Mouse (Mus musculus): ENCODE data around the gene Nfkb2. TPM values are rescaled to one million over a fixed set of nuclear protein-coding genes. Genes with fewer than 3 reads are reported as not detected.
A peak's percentile ranks its signal among the peaks of the same experiment; 100 is the strongest.

Gene Nfkb2
- polyA plus RNA-seq, 1 experiment from 2014 or later: 9.1 TPM

- H3K27me3 ChIP-seq (replicated peaks; ENCODE audit: control insufficient read depth, insufficient read depth, low read length): peaks cover 48% of the 10 kb centered on the region
- H3K4me3 ChIP-seq (ENCODE audit: low read length): peak within 1 kb of the TSS; percentile 72
- H3K4me2 ChIP-seq (ENCODE audit: low read depth, low read length): peak within 1 kb of the TSS; percentile 98
- no peaks in the 10 kb centered on the region for H3K9me3 ChIP-seq (ENCODE audit: control insufficient read depth, low read length)
- no peak for ATAC-seq
- 1% methylated on average over 35 of the region's 35 CpGs for WGBS
- peaks cover 6% of the 10 kb centered on the region; the same call in 1 of the 2 replicates for H3K36me3 ChIP-seq (ENCODE audit: control insufficient read depth, insufficient read depth, low read length)
- H3K27ac ChIP-seq (ENCODE audit: low read length): peak within 1 kb of the TSS; percentile 95
- peaks cover 37% of the 10 kb centered on the region for H3K4me1 ChIP-seq (ENCODE audit: control insufficient read depth, insufficient read depth, low read length)
- peak within 1 kb of the TSS; percentile 77 for H3K9ac ChIP-seq (ENCODE audit: low read depth, low read length)
These were observed 22.7 kb downstream of the Nfkb2 start, which contains the start of gene Psd for GRCm38 (mm10) chr19:46326756-46327305. TSS of gene Psd (minus strand) at chr19:46327156.

GRCm38 (mm10) chr19:46327531-46328064 lies 23.5 kb downstream of the Nfkb2 start:
- Histone ChIP-seq H3K9ac (ENCODE audit: low read depth, low read length) (peak overlapping the region; percentile 77), H3K4me2 (ENCODE audit: low read depth, low read length) (peak overlapping the region; percentile 98), H3K9me3 (ENCODE audit: control insufficient read depth, low read length) (no peaks in the 10 kb centered on the region), H3K4me1 (ENCODE audit: control insufficient read depth, insufficient read depth, low read length) (peaks cover 29% of the 10 kb centered on the region), H3K27me3 (replicated peaks; ENCODE audit: control insufficient read depth, insufficient read depth, low read length) (peaks cover 42% of the 10 kb centered on the region), H3K27ac (ENCODE audit: low read length) (peak overlapping the region; percentile 95), H3K36me3 (ENCODE audit: control insufficient read depth, insufficient read depth, low read length) (peaks cover 6% of the 10 kb centered on the region; the same call in 1 of the 2 replicates), H3K4me3 (ENCODE audit: low read length) (peak overlapping the region; percentile 72)
- WGBS: 25% methylated on average over 14 of the region's 14 CpGs
- no peak for ATAC-seq

- peak within 1 kb of the TSS; percentile 72 for H3K4me3 ChIP-seq (ENCODE audit: low read length)
- WGBS: under 1% methylated on average over 81 of the region's 81 CpGs
- H3K36me3 ChIP-seq (ENCODE audit: control insufficient read depth, insufficient read depth, low read length): peaks cover 6% of the 10 kb centered on the region; the same call in 1 of the 2 replicates
- peaks cover 35% of the 10 kb centered on the region for H3K27me3 ChIP-seq (replicated peaks; ENCODE audit: control insufficient read depth, insufficient read depth, low read length)
- H3K27ac ChIP-seq (ENCODE audit: low read length): peak within 1 kb of the TSS; percentile 95
- H3K4me2 ChIP-seq (ENCODE audit: low read depth, low read length): peak within 1 kb of the TSS; percentile 98
- H3K4me1 ChIP-seq (ENCODE audit: control insufficient read depth, insufficient read depth, low read length): peaks cover 28% of the 10 kb centered on the region
- peak within 1 kb of the TSS; percentile 77 for H3K9ac ChIP-seq (ENCODE audit: low read depth, low read length)
- H3K9me3 ChIP-seq (ENCODE audit: control insufficient read depth, low read length): no peaks in the 10 kb centered on the region
- ATAC-seq: peak; percentile 90
These were observed 24.2 kb downstream of the Nfkb2 start, which contains the start of gene Fbxl15 for GRCm38 (mm10) chr19:46328081-46329030. TSS of gene Fbxl15 (plus strand) at chr19:46328184.

GRCm38 (mm10) chr19:46329031-46329641 lies 25.0 kb downstream of the Nfkb2 start:
- Histone ChIP-seq H3K4me1 (ENCODE audit: control insufficient read depth, insufficient read depth, low read length) (peaks cover 28% of the 10 kb centered on the region), H3K36me3 (ENCODE audit: control insufficient read depth, insufficient read depth, low read length) (peaks cover 6% of the 10 kb centered on the region; the same call in 1 of the 2 replicates), H3K9ac (ENCODE audit: low read depth, low read length) (peak overlapping the region; percentile 77), H3K27ac (ENCODE audit: low read length) (peak overlapping the region; percentile 95; the same call in 1 of the 2 replicates), H3K4me2 (ENCODE audit: low read depth, low read length) (peak overlapping the region; percentile 98), H3K27me3 (replicated peaks; ENCODE audit: control insufficient read depth, insufficient read depth, low read length) (peaks cover 29% of the 10 kb centered on the region), H3K4me3 (ENCODE audit: low read length) (peak overlapping the region; percentile 72), H3K9me3 (ENCODE audit: control insufficient read depth, low read length) (no peaks in the 10 kb centered on the region)
- ATAC-seq: no peak; the same call in 1 of the 2 replicates
- WGBS: 2% methylated on average over 54 of the region's 54 CpGs

- H3K9me3 ChIP-seq (ENCODE audit: control insufficient read depth, low read length): no peaks in the 10 kb centered on the region
- WGBS: 7% methylated on average over 16 of the region's 16 CpGs
- H3K4me2 ChIP-seq (ENCODE audit: low read depth, low read length): no peak overlapping the region
- peak; percentile 38 for ATAC-seq
- H3K9ac ChIP-seq (ENCODE audit: low read depth, low read length): no peak overlapping the region
- H3K27ac ChIP-seq (ENCODE audit: low read length): no peak overlapping the region
- peaks cover 6% of the 10 kb centered on the region; the same call in 1 of the 2 replicates for H3K36me3 ChIP-seq (ENCODE audit: control insufficient read depth, insufficient read depth, low read length)
- no peak overlapping the region for H3K4me3 ChIP-seq (ENCODE audit: low read length)
- H3K4me1 ChIP-seq (ENCODE audit: control insufficient read depth, insufficient read depth, low read length): peaks cover 28% of the 10 kb centered on the region
- H3K27me3 ChIP-seq (replicated peaks; ENCODE audit: control insufficient read depth, insufficient read depth, low read length): peaks cover 21% of the 10 kb centered on the region
These were observed 25.8 kb downstream of the Nfkb2 start for GRCm38 (mm10) chr19:46329951-46330350.

GRCm38 (mm10) chr19:46330696-46331095 lies 26.6 kb downstream of the Nfkb2 start:
- 88% methylated on average over 12 of the region's 12 CpGs for WGBS
- no peak overlapping the region for H3K4me2 ChIP-seq (ENCODE audit: low read depth, low read length)
- H3K27me3 ChIP-seq (replicated peaks; ENCODE audit: control insufficient read depth, insufficient read depth, low read length): peaks cover 14% of the 10 kb centered on the region; the same call in 1 of the 2 replicates
- no peak overlapping the region for H3K27ac ChIP-seq (ENCODE audit: low read length)
- H3K4me1 ChIP-seq (ENCODE audit: control insufficient read depth, insufficient read depth, low read length): peaks cover 28% of the 10 kb centered on the region
- no peaks in the 10 kb centered on the region for H3K9me3 ChIP-seq (ENCODE audit: control insufficient read depth, low read length)
- H3K9ac ChIP-seq (ENCODE audit: low read depth, low read length): no peak overlapping the region
- H3K36me3 ChIP-seq (ENCODE audit: control insufficient read depth, insufficient read depth, low read length): peaks cover 6% of the 10 kb centered on the region; the same call in 1 of the 2 replicates
- H3K4me3 ChIP-seq (ENCODE audit: low read length): no peak overlapping the region
- ATAC-seq: no peak

- no peak overlapping the region for H3K4me2 ChIP-seq (ENCODE audit: low read depth, low read length)
- H3K9ac ChIP-seq (ENCODE audit: low read depth, low read length): no peak overlapping the region
- peaks cover 27% of the 10 kb centered on the region for H3K4me1 ChIP-seq (ENCODE audit: control insufficient read depth, insufficient read depth, low read length)
- 88% methylated on average over 14 of the region's 14 CpGs for WGBS
- H3K27ac ChIP-seq (ENCODE audit: low read length): no peak overlapping the region
- no peak for ATAC-seq
- no peaks in the 10 kb centered on the region for H3K9me3 ChIP-seq (ENCODE audit: control insufficient read depth, low read length)
- H3K27me3 ChIP-seq (replicated peaks; ENCODE audit: control insufficient read depth, insufficient read depth, low read length): peaks cover 8% of the 10 kb centered on the region; the same call in 1 of the 2 replicates
- H3K4me3 ChIP-seq (ENCODE audit: low read length): no peak overlapping the region
- peaks cover 6% of the 10 kb centered on the region; the same call in 1 of the 2 replicates for H3K36me3 ChIP-seq (ENCODE audit: control insufficient read depth, insufficient read depth, low read length)
These were observed 27.2 kb downstream of the Nfkb2 start for GRCm38 (mm10) chr19:46331326-46331725.

- Histone ChIP-seq H3K4me3 (ENCODE audit: low read length) (no peak overlapping the region), H3K36me3 (ENCODE audit: control insufficient read depth, insufficient read depth, low read length) (peaks cover 6% of the 10 kb centered on the region; the same call in 1 of the 2 replicates), H3K9me3 (ENCODE audit: control insufficient read depth, low read length) (no peaks in the 10 kb centered on the region), H3K27ac (ENCODE audit: low read length) (no peak overlapping the region), H3K4me2 (ENCODE audit: low read depth, low read length) (no peak overlapping the region), H3K4me1 (ENCODE audit: control insufficient read depth, insufficient read depth, low read length) (peaks cover 21% of the 10 kb centered on the region), H3K27me3 (replicated peaks; ENCODE audit: control insufficient read depth, insufficient read depth, low read length) (0 out of 2 replicates have a peak, but pooled peaks cover 2% of the 10 kb centered on the region), H3K9ac (ENCODE audit: low read depth, low read length) (no peak overlapping the region)
- no peak for ATAC-seq
- 81% methylated on average over 3 of the region's 3 CpGs for WGBS
These were observed 27.8 kb downstream of the Nfkb2 start for GRCm38 (mm10) chr19:46331936-46332335.

Measured in intestine, embryonic 16.5 days (tissue).